Mouse (Mus musculus) heart, postnatal 4 days (tissue): ENCODE data around the gene Garnl3. TPM values are rescaled to one million over a fixed set of nuclear protein-coding genes. Genes with fewer than 3 reads are reported as not detected.

ENCODE experiments used
- DNase-seq: peaks from one replicate; pipeline ENCODE4 v3.0.0; 2021
- total RNA-seq, 2 experiments: library from RNA; stranded (reverse); gene quantifications; 2 replicates each; pipeline ENCODE4 v1.2.3; 2021

Garnl3 gene
- total RNA-seq, result 10 to 100 TPM in 1 of 2 experiments, 1 to 10 TPM in 1; 9.7 to 11.6 TPM

- peak; percentile 74 for DNase-seq
Observed at GRCm38 (mm10) chr2:33131500-33132092, at the start of gene Garnl3. Gene Garnl3 (minus strand): TSS chr2:33131654.

DNA sequence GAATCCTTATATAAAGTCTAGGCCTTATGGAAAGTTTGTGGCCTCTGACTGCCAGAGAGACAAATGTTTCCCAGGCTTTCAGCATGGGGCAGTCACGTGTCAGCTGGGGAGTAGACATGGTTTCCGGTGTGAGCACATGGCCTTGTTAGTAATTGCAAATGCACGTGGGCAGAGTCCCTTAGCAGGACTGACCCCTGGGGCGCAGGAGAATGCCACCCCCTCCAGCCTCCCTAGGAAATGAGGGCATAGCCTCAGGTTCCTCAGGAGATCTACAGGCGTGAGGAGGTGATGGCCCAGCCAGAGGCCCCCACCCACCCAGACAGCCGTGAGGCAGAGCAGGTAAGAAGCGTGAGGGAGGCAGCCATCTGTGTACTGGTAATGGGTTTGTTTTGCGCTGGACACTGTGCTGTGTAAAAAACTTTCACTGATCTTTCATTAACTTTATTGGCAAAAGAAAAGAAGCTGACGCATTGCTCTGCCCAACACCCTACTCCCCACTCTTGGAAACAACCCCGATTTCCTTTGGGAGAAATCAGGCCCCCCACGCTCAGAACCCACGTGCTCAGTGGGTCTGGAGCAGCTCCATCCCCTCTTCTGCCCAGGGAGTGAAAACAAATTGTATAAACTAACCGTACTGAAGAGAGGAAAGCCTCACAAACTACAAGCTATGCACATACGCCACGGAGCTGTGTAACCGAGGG, 48.6 kb upstream of the Garnl3 start:
- no peak for DNase-seq

DNA sequence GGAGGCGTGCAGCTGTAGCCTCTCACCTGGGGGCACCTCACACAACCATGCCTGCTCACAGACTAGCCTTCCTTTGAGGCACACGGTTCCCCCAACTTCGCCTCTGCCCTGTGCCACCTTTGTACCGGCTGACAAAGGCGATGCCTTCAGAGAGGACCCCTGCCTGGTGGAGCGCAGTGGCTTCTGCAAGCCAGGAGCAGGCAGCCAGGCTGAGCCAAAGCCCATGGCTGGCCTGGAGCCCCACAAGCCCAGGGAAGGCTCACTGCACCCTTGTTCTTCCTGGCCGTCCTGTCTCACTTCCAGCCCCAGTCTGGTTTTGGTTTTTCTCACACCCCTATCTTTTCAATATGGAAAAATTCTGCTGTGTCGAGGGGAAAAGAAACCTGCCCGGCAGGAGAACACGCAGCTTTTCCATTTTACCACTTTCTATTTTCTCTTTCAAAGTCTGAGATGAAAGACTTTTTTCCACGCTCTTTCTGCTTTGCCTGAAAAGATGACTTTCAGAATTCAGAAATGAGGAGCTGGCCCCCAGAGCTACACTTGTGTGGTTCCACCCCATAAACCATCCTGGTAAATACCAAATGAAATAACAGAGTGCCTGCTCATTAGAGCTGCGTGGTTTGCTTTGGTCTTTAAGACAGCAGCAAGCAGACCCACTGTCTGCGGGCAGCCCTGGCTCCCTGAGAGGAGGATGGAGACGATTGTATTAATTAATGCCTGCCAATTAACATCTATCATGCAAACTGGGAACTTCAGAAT, 47.9 kb upstream of the Garnl3 start:
- DNase-seq, result no peak

DNA sequence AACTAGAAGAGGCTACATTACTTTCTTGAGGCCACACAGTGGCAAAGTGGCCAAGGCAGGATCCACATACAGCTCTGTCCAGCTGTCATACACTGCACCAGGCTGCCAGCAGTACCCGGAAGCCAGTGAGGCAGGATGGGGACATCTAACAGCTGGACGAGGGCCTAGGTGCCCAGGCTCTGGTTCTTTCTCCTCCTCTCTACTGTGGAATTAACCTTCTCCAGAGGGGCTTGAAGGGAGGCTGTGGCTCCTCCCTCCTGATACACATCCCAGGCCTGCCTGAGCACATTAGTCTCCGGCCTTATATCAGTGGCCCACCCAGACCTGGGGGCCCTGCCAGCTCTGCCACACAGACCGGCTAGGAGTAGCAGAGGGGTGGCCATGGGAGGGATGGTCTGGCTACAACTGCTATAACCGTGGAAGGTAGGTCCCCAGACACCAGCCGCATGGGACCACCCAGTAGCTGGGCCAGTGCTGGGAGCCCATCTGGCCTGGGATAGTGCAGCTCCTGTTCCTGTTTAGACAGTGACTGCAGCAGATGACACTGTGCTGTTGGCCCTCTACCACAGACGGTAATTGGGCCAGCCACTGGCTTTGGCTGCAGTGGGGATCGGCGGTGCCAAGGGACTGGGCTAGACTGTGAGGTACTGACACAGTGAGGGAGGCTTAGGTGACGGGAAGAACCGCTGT, 46.9 kb upstream of the Garnl3 start:
- DNase-seq, result peak; percentile 29

DNA sequence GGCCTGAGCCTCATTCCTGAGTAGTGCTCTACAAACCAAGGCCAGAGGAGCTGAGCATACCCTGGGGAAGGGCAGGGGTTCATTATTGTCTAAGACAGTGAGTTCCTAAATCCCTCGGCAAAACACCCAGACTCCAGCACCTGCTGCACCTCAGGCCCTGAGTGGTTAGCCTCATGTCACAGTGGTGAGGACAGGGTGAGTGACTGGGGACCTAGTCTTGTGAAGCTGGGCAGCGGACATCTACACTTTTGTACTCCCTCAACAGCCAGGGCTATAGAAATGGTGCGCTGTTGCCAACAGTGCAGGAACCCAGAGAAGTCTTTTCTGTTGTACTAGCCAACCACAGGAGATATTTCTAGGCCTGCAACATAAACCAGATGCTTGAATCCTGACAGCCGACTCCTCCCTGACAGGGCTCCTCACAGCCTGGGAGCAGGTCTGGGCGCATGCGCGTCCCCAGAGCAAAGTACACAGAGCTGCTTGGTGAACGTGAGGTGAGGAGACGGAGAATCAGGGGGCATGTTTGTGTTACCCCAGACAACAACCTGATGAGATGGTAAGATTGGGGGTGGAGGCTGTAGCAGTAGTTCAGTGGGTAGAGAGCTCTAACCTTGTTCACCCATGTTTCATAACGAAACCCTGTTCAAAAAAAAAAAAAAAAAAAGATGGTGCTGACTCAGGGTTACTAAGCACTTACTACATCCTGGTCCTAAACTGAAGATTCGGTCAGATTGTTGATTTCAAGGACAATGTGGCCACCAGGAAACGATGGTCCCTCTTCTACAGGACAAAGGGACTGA, 46.2 kb upstream of the Garnl3 start:
- DNase-seq, result peak; percentile 75

DNA sequence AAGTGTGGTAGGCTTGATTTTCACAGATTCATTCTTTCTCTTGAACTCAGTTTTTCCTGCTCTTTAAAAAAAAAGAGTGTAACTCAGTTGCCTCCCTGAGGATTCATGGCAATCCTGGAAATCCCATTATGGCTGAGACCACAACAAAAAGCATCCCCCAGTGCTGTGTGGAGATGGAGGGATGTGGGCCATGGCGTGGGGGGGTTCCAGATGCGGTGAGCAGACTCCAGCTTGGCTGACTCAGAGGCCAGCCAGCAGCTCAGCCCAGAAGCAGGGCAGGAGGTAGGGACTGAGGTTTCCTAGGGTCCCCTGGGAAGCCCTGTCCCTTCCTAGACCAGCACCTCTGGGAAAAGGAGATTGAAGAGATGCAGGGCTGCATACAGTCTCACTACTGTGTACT, 45.5 kb upstream of the Garnl3 start:
- DNase-seq, result peak; percentile 22

DNA sequence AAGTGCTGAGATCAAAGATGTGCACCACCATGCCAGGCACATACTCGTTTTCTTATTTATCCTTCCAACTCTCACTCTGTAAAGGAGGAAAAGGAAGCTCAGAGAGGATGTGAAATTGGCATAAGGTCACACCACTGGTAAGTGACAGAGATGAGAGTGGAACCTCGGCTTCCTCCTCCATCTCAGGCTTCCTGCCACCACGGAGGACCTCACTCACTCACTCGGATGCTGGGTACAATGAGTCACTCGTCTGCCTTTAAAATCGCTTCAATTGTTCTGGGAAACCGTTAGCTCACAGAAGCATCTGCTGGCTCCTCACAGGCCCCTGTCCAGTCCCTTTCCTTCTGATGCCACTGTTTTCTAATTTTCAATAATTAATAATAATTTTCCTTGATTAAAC, 45.1 kb upstream of the Garnl3 start:
- peak; percentile 25 for DNase-seq

- DNase-seq, result peak; percentile 57
Observed at GRCm38 (mm10) chr2:33173686-33174085, 42.2 kb upstream of the Garnl3 start.

GRCm38 (mm10) chr2:33173126-33173525, 41.7 kb upstream of the Garnl3 start:
- DNase-seq, result no peak

DNA sequence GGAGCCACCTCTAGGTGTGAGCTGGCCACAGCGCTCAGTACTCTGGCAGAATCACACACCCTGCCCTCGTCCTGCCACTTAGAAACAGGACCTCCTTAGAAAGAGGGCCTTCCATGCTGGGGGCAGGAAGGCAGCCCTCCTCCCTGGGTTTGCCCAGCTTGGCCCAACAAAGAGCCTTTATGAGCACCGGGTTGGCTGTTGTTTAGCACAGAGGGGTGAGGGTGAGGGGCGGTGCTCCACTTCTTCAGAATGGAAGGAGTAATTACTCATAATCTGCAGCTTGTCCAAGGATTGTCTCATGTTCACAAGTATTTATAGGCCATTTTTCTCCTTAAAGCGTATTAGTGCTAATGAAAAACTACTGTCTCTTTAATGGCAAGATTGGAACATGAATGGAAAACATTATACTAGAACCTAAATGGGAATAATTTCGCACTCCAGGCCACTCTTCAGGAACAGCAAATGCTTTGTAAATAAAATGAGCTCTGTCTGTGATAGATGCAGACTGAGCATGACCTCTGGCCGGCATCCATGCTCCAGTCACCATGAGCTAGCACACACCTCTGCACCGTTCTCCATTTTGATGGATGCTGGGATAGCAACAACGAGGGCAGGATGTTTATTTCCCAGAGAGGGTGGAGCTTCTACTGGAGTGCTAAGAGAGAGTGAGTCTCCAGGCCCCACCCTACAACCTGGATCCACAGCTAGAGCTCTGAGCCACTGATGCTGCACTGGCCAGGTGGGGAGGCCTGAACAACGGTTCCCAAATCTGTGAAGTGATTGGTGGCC, 39.5 kb upstream of the Garnl3 start:
- no peak for DNase-seq

GRCm38 (mm10) chr2:33169445-33169844, 38.0 kb upstream of the Garnl3 start:
- no peak for DNase-seq

DNA sequence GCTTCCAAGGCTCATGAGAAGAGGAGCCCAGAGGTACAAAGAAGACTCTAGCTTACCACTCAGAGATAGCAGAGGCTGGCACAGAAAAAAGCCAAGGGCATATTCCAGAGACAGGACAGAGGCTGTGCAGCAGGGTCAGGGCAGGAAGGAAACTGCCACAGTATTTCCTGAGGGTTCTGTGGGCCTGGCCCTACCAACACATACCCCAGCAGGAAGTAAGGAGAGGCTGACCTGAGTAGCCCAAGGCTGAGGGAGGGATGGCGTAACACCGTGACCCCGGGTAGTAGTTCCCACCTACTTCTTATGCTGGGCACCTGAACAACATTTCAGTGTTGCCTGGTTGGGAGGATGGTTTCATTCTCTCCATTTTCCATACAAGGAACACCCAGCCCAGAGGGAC, 35.6 kb upstream of the Garnl3 start:
- DNase-seq, result no peak

- DNase-seq, result no peak
Observed at GRCm38 (mm10) chr2:33165710-33166374, 34.4 kb upstream of the Garnl3 start.

DNA sequence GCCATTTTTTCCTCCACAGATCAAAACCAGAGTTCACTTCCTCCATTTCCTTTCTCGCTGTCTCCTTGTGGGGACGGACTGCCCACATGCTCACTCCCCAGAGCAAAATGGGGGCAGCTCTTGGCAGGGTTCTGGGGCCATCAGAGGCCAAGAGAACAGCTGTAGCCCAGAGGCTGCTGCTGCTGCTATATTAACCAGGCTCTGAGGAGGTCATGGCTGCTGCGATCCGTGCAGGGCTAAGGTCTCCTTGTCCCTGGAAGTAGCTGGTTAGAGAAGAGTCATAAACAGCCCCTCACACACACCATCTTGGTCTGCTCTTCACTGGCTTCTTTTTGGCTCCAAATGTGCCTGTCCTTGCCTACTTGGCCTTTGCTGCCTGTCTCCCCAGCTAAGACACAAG, 33.8 kb upstream of the Garnl3 start:
- DNase-seq, result no peak

GRCm38 (mm10) chr2:33164646-33165045, 33.2 kb upstream of the Garnl3 start:
- no peak for DNase-seq

GRCm38 (mm10) chr2:33162126-33162525, 30.7 kb upstream of the Garnl3 start:
- no peak for DNase-seq

GRCm38 (mm10) chr2:33160326-33160973, 29.0 kb upstream of the Garnl3 start:
- peak; percentile 79 for DNase-seq

GRCm38 (mm10) chr2:33159593-33159992, 28.1 kb upstream of the Garnl3 start:
- no peak for DNase-seq

GRCm38 (mm10) chr2:33158895-33159294, 27.4 kb upstream of the Garnl3 start:
- no peak for DNase-seq

- DNase-seq, result no peak
Observed at GRCm38 (mm10) chr2:33156283-33156781, 24.9 kb upstream of the Garnl3 start.
